Mouse (Mus musculus) heart, postnatal 0 days (tissue): ENCODE results near the gene Vrk2. TPM values are rescaled to one million over a fixed set of nuclear protein-coding genes. Genes with fewer than 3 reads are reported as not detected.

ENCODE experiments used
- ATAC-seq: fragments of 200-750 bp; cut with Nextera tagmentation; 2 replicates; pipeline ENCODE4 v1.8.0; 2017; ENCODE audit warnings: low read depth, moderate number of reproducible peaks, moderate library complexity; ENCODE audit not compliant: insufficient read depth
- DNase-seq: peaks from one replicate; pipeline ENCODE4 v3.0.0-alpha.2; 2016; ENCODE audit warnings: low spot score
- H3K27ac ChIP-seq: fragments of 300-500 bp; sonication (generic); 2 replicates; pipeline ENCODE4 v1.5.1; 2014; ENCODE audit warnings: low read depth, mild to moderate bottlenecking
- H3K27me3 ChIP-seq: fragments of 300-500 bp; sonication (generic); 2 replicates; pipeline ENCODE4 v1.6.1; 2014; ENCODE audit warnings: low read length, mixed read lengths; ENCODE audit not compliant: control insufficient read depth, insufficient read depth
- H3K36me3 ChIP-seq: fragments of 300-500 bp; sonication (generic); replicated peaks from 2 replicates; pipeline ENCODE4 v1.6.1; 2014; ENCODE audit warnings: low read length, mixed read lengths; ENCODE audit not compliant: control insufficient read depth, insufficient read depth
- H3K4me1 ChIP-seq: fragments of 300-500 bp; sonication (generic); 2 replicates; pipeline ENCODE4 v1.6.1; 2014; ENCODE audit warnings: antibody characterized with exemption; ENCODE audit not compliant: control insufficient read depth, insufficient read depth
- H3K4me2 ChIP-seq: fragments of 300-500 bp; sonication (generic); 2 replicates; pipeline ENCODE4 v1.6.1; 2014; ENCODE audit warnings: low read depth, mild to moderate bottlenecking, low read length, moderate library complexity
- H3K4me3 ChIP-seq: fragments of 300-500 bp; sonication (generic); 2 replicates; pipeline ENCODE4 v1.5.1; 2014; ENCODE audit warnings: low read depth, low read length
- H3K9ac ChIP-seq: fragments of 300-500 bp; sonication (generic); replicated peaks from 2 replicates; pipeline ENCODE4 v1.6.1; 2014; ENCODE audit warnings: low read depth, low read length, mixed read lengths
- H3K9me3 ChIP-seq: fragments of 300-500 bp; sonication (generic); replicated peaks from 2 replicates; pipeline ENCODE4 v1.6.1; 2016; ENCODE audit warnings: low read length; ENCODE audit not compliant: control insufficient read depth
- CTCF ChIP-seq: IDR thresholded peaks from 2 replicates; pipeline ENCODE4 v1.5.1; 2016; ENCODE audit warnings: antibody characterized with exemption, control low read depth, low read depth
- EP300 ChIP-seq: IDR thresholded peaks from 2 replicates; pipeline ENCODE4 v1.6.1; 2016; ENCODE audit warnings: antibody characterized with exemption, low read depth
- WGBS: fragments of 180-500 bp; shearing (Covaris S2); extraction: QIAGEN DNeasy Blood & Tissue Kit; methylation state at CpG from one replicate; pipeline ENCODE4 v1.1.7; 2014; 5-methylcytosine and 5-hydroxymethylcytosine counted together
- polyA plus RNA-seq: library from polyadenylated mRNA; unstranded; fragments of >200 nt; fragmentation: Nextera tagmentation; extraction: Ambion mirVana; gene quantifications from 2 replicates; pipeline ENCODE4 v1.2.1, GENCODE M21; 2015
- total RNA-seq: library from RNA; depleted of rRNA; stranded (reverse); fragments of >200 nt; gene quantifications from 2 replicates; pipeline ENCODE4 v1.2.3, GENCODE M21; 2014; ENCODE audit warnings: low replicate concordance

Gene Vrk2
- total and polyA plus RNA-seq, 2 experiments from 2014 or later: 4.3 to 10.0 TPM

DNA sequence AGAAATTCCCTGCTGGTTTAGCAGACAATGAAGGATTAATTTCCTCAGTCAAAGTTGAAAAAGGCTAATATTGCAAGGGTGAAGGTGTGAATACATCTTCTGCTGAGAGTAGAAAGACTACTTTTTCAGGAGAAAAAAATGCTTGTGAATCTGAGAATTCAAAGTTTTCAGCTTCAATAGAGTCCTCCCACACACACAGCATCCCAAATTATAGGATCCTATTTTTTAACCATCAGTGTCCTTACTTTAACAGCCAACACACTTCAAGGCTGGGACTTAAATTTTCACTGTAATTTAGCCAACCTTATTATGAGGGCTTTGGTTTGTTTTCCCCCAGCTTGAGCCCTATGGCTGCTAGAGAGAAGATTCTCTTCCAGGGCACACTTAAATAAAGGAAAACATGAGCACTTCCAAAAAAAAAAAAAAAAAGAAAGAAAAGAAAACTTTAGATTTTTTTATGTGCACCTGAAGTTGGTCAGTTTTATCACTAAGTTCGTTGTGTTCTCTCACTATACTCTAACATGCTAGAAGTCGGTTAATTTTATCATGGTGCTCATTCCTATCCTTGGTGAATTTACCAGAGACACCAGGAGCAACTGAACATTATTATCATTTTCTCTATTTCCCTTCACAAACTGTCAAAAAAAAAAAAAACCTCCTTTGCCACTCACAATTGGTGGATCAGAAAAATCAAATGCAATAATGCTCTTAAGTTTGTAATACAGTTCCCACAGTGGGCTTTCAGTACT, 24.9 kb upstream of the Vrk2 start:
- no peaks in the 10 kb centered on the region for H3K4me1 ChIP-seq
- no peak overlapping the region for H3K4me3 ChIP-seq
- H3K9me3 ChIP-seq: no peaks in the 10 kb centered on the region
- no peak overlapping the region for H3K9ac ChIP-seq
- H3K27ac ChIP-seq: no peak overlapping the region
- H3K36me3 ChIP-seq: no peaks in the 10 kb centered on the region
- no peak overlapping the region for H3K4me2 ChIP-seq
- TF ChIP-seq CTCF (no peak), EP300 (no peak)
- ATAC-seq (no peak), DNase-seq (no peak)
- WGBS: 68% methylated on average over 2 of the region's 2 CpGs
- H3K27me3 ChIP-seq: no peaks in the 10 kb centered on the region

GRCm38 (mm10) chr11:26608795-26609194, 15.0 kb upstream of the Vrk2 start:
- ATAC-seq (no peak), DNase-seq (no peak)
- no peaks in the 10 kb centered on the region for H3K4me1 ChIP-seq
- TF ChIP-seq EP300 (no peak), CTCF (no peak)
- 74% methylated on average over 10 of the region's 10 CpGs for WGBS
- H3K9ac ChIP-seq: no peak overlapping the region
- no peaks in the 10 kb centered on the region for H3K27me3 ChIP-seq
- no peak overlapping the region for H3K4me3 ChIP-seq
- H3K27ac ChIP-seq: no peak overlapping the region
- no peak overlapping the region for H3K4me2 ChIP-seq
- no peaks in the 10 kb centered on the region for H3K36me3 ChIP-seq
- H3K9me3 ChIP-seq: no peaks in the 10 kb centered on the region

- H3K4me1 ChIP-seq: no peaks in the 10 kb centered on the region
- no peaks in the 10 kb centered on the region for H3K36me3 ChIP-seq
- TF ChIP-seq EP300 (no peak), CTCF (no peak)
- H3K27ac ChIP-seq: no peak overlapping the region
- H3K9ac ChIP-seq: no peak overlapping the region
- DNase-seq: no peak
- H3K4me3 ChIP-seq: no peak overlapping the region
- H3K9me3 ChIP-seq: no peaks in the 10 kb centered on the region
- 87% methylated on average over 1 of the region's 1 CpGs for WGBS
- no peak overlapping the region for H3K4me2 ChIP-seq
- ATAC-seq: no peak
- H3K27me3 ChIP-seq: no peaks in the 10 kb centered on the region
Measured at GRCm38 (mm10) chr11:26604061-26604655, 10.4 kb upstream of the Vrk2 start.

DNA sequence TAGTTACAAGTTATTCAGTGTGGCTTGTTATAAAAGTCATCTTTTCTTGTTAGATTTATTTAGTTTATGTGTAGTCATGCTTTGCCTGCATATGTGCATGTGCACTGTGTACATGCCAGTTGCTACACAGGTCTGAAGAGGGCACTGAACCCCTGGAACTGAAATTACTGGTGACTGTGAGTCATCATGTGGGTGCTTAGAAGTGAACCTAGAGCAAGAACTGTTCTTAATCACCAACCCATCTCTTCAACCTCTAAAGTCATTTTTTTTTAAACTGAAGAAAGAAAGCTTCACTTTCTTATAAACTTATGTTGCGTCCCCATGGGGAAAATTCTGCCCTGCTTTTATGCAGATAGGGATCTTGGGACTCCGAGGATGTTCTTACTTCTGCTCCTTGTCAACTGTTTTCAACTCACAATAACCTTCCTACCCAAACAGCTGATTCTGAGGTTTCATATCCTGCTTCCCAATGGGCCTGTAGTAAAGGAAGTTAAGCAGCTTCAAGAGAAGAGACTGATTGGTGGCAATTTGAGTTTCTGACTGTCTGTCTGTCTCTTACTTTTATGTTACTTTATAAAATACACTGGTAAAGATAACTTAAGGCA, 7.9 kb upstream of the Vrk2 start:
- Histone ChIP-seq H3K27ac (no peak overlapping the region), H3K27me3 (no peaks in the 10 kb centered on the region), H3K4me3 (no peak overlapping the region), H3K4me2 (no peak overlapping the region), H3K4me1 (no peaks in the 10 kb centered on the region), H3K36me3 (no peaks in the 10 kb centered on the region), H3K9ac (no peak overlapping the region), H3K9me3 (no peaks in the 10 kb centered on the region)
- DNase-seq: no peak
- no peak for ATAC-seq
- WGBS: 75% methylated on average over 2 of the region's 2 CpGs
- TF ChIP-seq CTCF (no peak), EP300 (no peak)

GRCm38 (mm10) chr11:26600692-26601091, 6.9 kb upstream of the Vrk2 start:
- Histone ChIP-seq H3K4me2 (no peak overlapping the region), H3K9me3 (no peaks in the 10 kb centered on the region), H3K36me3 (no peaks in the 10 kb centered on the region), H3K27ac (no peak overlapping the region), H3K9ac (no peak overlapping the region), H3K4me1 (no peaks in the 10 kb centered on the region), H3K27me3 (no peaks in the 10 kb centered on the region), H3K4me3 (no peak overlapping the region)
- WGBS: 74% methylated on average over 4 of the region's 4 CpGs
- DNase-seq: no peak
- no peak for TF ChIP-seq CTCF
- no peak for TF ChIP-seq EP300
- ATAC-seq: no peak
